Mouse (Mus musculus): ENCODE results near the gene Med15.
A peak's percentile ranks its signal among the peaks of the same experiment; 100 is the strongest.

Med15 gene

DNA sequence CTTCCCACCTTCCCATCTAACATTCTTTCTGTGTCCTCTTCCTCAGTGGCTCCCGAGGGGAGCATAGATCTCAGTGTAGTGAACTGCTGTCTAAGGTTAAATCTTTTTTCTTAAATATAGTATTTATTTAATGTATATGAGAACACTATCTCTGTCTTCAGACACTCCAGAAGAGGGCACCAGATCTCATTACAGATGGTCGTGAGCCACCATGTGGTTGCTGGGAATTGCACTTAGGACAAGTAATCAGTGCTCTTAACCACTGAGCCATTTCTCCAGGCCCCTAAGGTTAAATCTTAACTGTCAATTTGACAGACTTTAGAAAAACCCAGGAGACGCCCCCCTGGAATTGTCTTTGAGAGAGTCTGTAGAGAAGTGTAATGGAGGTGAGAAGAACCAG, 670 bp downstream of the Med15 start:
- DNase-seq (ENCODE audit: low read depth): no peak

DNA sequence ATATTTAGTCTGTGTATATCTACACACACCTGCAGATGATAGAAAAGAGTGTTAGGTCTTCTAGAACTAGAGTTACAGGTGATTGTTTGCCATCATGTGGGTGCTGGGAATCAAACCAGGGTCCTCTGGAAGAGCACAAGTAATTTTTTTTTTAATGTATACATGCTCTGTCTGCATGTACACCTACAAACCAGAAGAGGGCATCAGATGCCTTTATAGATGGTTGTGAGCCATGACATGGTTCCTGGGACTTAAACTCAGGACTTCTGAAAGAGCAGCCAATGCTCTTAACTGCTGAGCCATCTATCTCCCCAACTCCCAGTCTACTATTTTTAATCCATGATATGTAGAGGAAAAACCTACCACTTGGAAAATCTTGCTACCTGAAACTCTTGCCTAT, 2.7 kb downstream of the Med15 start:
- DNase-seq (ENCODE audit: low read depth): no peak

DNA sequence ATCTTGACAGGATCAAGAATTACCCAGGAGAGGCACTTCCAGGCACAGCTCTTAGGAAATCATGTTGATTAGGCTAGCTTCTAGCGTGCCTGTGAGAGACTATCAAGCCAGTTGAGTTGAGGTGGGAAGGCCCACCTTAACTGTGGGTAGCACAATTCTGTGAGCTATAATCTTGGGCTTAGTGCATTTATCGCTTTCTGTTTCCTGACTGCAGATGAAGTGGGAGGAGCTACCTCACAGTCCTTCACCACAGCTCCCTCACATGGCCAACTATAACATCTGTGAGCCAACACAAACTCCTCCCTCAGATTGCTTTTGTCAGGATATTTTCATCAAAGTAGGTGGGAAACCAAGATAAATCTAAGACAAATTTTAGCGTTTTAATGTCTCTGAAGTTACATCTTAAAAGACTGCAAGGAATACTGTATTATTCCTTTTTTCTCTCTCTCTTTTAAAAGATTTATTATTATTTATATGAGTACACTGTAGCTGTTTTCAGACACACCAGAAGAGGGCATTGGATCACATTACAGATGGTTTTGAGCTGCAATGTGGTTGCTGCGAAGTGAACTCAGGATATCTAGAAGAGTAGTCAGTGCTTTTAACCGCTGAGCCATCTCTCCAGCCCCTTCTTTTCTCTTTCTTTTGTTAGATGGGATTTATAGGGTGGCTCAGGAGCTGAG, 5.4 kb downstream of the Med15 start:
- peak; percentile 48 for DNase-seq (ENCODE audit: low read depth)

DNA sequence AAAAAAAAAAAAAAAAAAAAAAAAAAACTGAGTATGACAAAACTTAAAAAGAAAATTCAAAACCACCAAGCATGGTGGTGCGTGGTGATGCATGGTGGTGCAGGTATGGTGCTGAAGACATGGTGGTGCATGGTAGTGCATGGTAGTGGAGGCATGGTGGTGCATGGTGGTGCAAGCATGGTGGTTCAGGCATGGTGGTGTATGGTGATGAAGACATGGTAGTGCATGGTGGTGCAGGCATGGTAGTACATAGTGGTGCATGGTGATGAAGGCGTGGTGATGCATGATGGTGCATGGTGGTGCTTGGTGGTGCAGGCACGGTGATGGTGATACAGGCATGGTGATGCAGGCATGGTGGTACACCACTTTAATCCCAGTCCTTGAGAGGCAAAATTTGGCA, 8.2 kb downstream of the Med15 start:
- DNase-seq (ENCODE audit: low read depth): no peak

DNA sequence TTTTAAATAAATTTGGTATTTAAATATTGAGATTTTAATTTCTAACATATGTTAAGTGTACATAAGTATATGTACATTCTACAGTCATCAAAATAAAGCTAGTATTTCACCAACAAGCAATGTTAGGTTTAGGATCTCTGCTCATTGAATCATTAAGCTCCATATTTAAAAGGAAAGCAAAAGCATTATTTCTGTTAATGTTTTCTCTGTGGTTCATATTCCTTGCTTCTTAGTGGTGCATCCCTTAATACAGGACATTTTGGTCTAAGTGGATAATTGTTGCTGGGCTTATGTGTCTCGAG, 9.4 kb downstream of the Med15 start:
- no peak for DNase-seq (ENCODE audit: low read depth)

DNA sequence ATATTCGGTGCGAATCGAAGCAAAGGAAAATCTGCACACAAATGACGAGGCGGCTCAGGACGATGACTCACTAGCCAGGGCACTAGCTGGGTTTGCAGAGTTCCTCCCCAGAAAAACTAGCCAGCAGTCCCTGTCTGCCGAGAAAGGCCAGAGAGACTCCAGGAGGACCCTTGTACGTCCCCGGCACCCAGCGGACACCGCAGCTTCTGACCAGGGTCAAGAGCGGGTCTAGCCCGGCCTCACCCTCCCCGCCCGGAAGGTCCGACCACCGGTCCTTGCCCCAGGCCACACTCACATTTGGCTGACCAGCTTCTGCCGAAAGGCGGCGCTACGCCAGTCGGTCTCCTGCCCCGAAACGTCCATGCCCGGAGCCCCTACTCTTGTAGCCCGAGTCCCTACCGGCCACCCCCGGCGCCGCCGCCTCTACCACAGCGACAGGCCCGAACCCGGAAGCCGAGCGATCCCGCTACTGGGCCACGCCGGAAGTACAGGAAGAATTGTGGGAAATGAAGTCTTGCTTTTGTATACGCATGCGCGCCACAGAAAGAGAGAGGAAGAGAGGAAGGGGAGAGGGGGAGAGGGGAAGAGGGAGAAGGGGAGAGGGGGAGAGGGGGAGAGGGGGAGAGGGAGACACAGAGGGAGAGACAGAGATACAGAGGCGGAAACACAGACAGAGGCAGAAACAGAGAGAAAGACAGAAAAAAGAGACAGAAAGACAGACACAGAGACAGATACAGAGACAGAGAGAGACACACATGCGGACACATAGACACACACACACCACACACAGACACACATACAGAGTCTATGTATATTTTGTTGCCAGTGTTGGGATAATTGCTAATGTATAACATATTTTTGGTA, 10.0 kb downstream of the Med15 start:
- peak; percentile 44 for DNase-seq (ENCODE audit: low read depth)

DNA sequence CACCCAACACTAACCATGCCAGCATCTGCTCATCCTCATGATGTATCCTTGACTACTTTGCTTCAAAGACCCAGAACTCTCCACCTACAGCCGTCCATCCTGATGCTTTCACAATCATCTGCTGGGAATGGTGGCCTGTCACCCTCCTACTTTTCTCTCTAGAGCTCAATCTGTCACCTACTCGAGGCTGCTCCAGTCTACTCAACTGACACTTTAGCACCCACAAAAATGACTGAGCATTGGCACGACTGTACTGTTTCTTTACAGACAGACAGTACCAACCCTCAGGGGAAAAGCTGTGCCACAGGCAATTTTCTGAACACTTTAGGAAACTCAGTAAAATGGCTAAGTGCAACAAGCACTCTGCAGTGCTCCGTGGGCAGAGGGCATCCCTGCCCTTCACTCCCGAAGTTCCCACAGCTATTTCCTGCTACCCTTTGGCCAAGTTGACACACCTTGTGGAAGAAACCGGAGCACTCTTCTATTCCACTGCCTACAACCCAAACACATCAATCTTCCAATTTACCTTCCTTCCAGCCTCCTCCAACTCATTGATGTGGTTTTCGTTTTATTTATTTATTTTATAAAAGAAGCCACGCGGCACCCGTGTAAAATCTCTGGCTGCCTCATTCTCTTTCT, 10.8 kb downstream of the Med15 start:
- DNase-seq (ENCODE audit: low read depth): no peak

DNA sequence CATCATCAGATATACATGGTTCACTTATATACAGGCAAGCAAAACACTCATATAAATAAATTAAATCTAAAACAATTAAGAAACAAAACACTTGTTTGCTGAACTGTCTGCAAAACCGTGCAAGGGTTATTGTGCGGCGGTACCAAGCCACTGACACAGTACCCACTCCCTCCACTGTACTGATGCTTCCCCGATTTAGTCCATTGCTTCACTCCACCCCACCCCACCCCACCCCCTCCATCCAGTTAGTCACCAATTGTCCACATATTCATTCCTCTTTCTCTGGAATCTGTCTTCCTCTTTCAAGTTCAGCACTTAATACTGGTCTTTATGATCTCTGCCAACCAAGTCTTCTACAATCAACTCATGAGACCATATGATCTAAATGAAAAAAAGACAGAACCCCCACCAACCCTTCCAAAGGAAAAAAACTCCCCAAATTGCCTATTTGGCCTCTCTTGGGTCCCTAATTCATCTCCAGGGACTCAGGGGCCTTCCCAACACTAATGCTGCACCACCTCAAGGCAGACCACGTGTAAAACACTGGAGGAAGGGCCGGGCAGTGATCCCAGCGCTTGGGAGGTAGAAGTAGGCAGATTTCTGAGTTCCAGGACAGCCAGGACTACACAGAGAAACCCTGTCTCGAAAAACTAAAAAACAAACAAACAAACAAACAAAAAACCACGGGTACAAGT, 11.4 kb downstream of the Med15 start:
- DNase-seq (ENCODE audit: low read depth): no peak

DNA sequence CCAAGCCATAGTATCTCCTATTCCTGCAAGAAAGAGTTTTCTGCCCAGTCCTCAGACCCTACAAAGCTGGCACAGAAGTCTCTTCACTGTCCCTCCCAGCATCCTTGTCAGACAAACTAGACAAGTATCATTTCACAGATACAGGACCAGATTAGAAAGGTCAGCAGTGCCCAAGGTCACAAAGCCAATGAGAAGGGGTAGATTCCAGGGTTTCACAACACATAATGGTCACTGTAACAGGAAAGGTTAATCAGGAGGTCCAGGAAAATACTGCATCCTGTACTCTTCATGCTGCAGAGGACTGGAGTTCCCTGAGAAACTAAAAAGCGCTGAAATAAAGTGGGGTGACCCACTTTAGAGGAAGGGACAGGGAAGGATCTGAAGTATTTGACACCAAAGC, 14.9 kb downstream of the Med15 start:
- no peak for DNase-seq (ENCODE audit: low read depth)

DNA sequence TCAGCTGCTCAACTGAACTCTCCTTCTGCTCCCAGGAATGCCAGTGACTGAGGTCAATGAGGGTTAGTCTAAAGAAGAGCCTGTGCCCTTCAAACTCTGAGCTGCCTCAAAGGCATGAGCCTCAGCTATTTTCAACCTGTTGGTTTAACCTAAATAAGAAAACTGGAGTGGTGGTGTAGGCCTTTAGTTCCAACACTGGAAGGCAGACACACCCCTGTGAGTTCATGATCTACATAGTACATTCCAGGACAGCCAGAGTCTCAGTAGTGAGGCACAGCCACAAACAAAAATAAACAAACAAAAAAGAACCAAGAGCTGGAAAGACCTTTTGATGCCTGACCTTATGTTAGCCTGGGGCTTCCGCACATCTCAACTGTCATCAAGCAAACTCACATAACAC, 25.1 kb downstream of the Med15 start:
- no peak for DNase-seq (ENCODE audit: low read depth)

DNA sequence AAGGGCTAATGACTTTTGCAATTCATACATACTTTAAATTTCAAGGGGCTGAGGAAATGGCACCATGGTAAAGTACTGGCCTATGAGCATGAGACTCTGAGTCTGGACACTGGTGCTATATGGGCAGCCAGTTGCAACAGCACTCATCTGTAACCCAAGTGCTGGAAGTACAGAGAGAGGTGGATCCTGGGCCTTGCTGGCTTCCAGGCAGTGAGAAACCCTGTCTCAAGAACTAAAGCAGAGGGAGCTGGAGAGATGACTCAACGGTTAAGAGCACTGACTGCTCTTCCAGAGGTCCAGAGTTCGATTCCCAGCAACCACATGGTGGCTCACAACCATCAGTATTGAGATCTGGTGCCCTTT, 31.7 kb downstream of the Med15 start:
- DNase-seq (ENCODE audit: low read depth): no peak

DNA sequence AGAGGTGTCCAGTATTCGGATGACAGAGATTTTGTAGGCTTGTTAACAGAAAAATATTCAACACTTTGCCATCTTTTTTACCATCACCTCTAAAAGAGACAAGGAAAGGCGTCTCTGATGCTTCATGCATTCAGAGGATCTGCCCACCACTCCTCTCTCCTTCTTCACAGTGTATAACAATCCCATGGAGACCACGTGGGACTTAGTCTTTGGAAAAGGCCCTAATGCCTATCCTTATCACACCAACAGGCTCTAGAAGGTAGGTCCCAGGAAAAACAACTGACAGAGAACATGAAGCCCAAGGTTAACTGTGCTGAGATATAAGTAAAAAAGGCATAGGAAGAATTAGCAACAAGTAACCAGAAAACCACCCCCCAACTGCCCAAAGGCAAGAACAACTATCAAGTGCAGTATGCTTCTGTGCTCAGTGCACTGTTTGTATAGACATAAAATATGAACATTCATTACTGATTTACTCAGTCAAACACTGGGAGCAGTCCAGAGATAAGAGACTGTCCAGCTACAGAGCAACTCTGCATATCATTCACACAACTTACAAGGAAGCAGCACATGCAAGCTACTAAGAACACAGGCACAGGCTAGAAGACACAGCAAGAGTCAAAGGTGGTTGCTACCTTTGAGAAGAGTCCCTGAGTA, 32.2 kb downstream of the Med15 start:
- DNase-seq (ENCODE audit: low read depth): no peak

DNA sequence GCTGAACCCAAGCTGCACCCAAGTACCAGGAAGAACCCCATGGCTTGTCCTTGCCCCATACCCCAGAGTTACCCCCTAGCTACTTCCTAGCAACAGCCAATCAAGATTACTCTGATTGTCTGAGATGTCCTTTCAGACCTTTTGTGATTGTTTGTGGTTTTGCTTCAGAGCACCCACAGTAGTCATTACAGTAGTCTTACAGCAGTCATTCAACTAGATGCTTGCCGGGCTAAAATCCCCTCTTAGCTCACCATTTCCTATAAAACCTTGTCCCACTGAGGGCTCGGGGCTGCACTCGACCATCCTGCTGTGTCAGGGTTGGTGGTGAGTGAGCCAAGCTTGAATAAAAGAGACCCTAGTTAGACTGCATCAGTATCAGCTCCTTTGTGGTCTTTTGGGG, 37.8 kb downstream of the Med15 start:
- DNase-seq (ENCODE audit: low read depth): no peak

DNA sequence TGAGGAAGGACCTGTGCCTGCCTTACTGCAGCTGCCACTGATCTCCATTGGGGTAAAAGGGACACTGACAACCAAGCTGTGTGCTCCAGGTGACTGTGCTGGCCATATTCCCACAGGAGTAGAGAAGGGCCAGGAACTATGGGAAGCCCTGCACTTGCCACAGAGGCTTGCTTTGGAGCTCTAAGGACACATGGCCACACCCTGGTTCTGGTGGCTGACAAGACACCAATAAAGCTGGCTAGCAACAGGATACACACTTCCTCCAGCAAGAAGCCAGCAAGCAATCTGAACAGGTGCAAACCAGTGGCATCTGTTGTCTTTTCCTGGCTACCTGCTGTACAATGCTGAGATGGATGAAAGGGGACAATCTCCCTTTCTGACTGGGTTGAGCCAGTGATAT, 62.8 kb downstream of the Med15 start:
- DNase-seq (ENCODE audit: low read depth): no peak

DNA sequence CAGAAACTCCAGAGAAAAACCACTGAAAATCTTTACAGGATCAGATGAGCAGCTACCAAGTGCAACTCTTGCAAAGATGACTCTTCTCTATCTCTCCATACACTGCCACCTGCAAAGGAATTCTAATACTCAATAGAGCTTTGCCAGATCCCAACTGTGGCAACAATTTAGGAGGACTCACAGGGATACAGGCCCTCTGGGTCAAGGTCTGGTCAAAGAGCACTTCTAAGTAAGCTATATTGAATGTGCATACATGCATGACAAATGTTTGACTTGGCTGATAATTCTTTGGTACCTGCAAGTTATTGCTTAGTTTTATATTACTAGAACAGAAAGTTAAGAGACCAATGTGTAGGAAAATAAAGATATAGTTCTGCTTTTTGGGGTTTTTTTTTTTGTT, 67.1 kb downstream of the Med15 start:
- no peak for DNase-seq (ENCODE audit: low read depth)

DNA sequence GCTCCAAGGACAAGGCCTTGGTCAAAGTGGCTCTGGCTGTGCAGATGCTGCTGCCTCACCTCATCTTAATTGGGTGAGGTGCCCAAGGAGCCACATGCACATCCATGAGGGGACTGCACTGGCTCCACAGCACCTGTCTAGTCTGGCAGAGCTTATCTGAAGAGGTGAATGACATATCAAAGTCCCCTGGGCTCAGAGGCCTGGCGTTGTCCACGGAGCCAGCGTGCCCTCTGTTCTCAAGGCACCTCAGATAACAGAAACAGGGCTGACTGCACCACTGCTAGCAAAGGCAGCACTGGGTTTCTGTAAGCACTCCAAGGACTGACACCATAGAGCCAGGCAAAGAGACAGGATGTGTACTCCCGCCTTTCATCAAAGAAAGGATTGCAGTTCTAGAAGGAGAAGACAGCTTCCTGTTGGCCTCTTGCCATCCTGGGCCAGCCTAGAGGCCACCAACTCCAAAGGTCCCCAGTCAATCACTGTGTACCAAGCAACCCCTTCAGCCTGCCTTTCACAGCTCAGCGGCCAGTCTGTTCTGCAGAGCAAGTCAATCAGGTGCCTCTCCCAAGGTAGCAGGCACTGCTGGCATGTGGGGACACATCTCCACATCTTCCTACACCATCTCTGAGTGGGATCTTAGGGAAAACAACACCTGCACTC, 76.3 kb downstream of the Med15 start:
- DNase-seq (ENCODE audit: low read depth): no peak

DNA sequence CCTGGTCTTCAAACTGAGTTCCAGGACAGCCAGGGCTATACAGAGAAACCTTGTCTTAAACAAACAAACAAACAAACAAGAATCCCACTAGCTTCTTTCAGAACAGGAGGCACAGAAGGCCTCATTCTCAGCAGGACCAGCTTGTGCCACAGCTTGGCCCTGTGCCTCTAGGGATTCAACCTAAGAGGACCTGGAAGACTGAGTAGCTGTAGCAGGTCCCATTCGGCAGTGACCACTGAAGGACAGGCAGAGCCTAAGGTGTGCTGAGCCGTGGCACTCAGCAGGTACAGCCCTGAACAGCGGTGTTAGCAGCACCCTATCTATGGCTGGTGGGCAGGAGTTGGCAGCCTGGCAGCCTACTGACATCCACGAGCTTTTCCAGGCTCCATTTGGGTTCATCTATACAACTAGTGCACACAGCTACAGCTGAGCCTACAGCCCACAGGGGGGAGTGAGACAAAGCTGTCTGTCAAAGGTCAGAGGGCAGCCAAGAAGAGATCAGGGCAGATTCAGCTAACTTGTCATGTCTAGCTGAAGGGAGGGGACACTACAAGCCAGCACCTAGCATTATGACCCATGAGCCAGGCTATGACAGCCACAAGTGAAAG, 78.4 kb downstream of the Med15 start:
- no peak for DNase-seq (ENCODE audit: low read depth)

DNA sequence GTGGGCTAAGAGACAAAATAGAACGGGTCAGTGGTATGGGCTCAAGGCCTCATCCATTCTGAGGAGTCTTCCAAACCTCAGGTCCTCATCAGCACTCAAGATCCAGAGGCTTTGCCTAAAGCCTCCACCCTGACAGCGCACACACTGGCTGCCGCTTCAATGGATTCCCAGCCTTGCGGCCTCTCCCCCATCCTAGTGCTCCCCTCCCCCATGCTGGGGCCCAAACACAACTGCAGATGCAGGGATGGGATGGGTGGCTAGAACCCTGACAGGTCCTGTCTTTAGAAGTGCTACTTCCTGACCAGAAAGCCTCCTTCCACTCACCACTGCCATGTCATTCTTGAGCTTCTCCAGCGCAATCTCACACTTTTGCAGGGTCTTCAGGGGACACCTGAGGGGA, 79.1 kb downstream of the Med15 start:
- no peak for DNase-seq (ENCODE audit: low read depth)

DNA sequence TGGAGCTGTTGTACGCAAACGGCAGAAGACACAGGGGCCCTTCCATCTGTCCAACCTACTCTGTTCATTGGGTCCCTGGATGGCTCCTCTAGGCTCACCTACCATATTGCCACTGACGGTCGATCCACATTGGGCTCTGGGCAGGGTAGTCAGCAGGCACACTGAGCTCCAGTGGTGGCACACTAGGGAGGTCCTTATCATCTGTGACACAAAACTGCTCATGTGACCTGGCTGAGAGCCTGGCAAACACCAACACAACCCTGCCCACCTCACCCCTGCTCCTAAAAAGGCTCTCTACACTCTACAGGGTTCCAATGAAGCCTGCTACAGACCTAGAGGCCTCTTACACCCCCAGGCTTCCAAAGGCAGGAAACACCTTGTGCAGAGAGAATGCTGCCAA, 80.1 kb downstream of the Med15 start:
- DNase-seq (ENCODE audit: low read depth): no peak

DNA sequence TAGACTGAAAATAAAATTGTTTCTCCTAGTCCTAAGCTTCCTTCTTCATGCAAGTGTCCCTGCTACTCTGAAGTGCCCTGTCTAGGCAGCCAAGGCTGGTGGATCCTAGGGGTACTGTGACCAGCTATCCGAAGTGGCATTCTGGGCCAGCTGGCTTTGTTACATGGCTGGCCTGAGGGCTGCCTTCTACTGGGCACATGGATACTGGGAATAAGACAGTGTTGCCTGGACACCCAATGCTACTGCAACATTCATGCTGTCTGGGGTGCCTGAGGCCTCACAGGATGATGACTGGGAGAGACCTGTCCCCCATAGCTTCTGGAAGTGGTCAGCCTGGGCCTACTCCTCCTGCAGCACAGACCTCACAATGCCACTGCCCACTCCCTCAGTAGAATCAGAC, 82.0 kb downstream of the Med15 start:
- no peak for DNase-seq (ENCODE audit: low read depth)

DNA sequence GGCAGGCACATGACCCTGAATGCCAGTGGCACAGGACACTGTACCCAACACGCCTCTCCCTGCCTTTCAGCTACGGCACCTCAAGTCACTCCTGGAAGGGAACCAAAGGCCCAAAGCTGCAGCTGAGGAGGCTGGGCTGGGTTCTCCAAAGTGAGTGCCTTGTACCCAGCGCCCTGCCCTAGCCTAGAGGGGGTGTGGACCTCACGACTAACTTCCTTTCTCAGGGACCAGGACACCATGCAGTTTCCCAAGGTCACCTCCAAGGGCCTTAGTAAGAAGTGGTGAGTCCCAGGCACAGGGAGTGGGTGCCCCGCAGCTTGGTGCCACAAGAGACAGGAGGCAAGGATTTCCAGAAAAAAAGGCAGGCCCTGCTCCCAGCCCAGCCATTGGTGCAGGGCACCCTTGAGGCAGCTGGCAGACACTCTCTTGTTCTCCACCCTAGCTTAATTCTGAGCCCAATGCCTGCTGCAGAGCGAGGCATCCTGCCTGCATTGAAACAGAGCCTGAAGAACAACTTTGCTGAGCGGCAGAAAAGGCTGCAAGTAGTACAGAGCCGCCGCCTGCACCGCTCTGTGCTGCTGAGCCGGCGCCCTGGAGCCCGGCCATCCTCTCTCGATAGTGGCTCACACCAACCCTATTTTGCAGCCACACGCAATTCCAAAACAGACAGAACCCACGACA, 82.6 kb downstream of the Med15 start:
- DNase-seq (ENCODE audit: low read depth): no peak
